Mouse (Mus musculus) ES-Bruce4 (cell line): ENCODE results near the gene Snap25.

ENCODE experiments used
- CTCF ChIP-seq: IDR thresholded peaks from one replicate; pipeline ENCODE4 v1.8.1; 2011; ENCODE audit warnings: low read depth, low read length
- EP300 ChIP-seq: IDR thresholded peaks from 2 replicates; pipeline ENCODE4 v1.6.1; 2011; ENCODE audit warnings: low read depth, low read length; ENCODE audit not compliant: insufficient read depth
- POLR2A ChIP-seq: IDR thresholded peaks from one replicate; pipeline ENCODE4 v1.8.1; 2011; ENCODE audit warnings: low read length; ENCODE audit not compliant: insufficient read depth

DNA sequence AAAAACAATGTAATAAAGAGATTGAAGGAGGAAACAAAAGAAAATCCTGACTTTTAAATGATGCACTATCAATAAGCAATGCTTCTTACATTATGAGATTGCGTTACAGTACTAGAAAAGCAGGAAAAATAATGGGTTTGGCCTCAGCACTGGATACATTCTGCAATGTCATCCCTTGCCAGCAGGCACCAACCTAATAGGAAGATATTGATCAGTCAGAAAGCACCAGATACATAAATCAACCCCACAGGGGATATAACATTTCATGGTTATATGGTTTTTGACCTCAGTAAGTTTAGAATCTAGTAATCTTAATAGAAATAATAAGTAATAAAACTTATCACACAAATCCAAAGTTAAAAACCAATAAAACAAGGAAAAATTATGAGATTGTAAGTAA lies 3.1 kb downstream of the Snap25 start:
- TF ChIP-seq CTCF (no peak), POLR2A (no peak), EP300 (no peak)
